Mouse (Mus musculus) cerebellum, adult 8-10 months (tissue): ENCODE measurements around the gene H2-T24.
"Not testable (repeated sequence)": the region's sequence is repeated elsewhere in the genome, so short reads cannot be mapped to it uniquely, and the experiment has no call there.

Experiments used
- DNase-seq: peaks from one replicate; pipeline ENCODE4 v3.0.0; 2022

Gene H2-T24

GRCm38 (mm10) chr17:36020191-36021073 lies at the start of gene H2-T24:
Gene H2-T24, minus strand, starts transcription at chr17:36020560.
- no peak for DNase-seq

GRCm38 (mm10) chr17:36060829-36061228 lies 40.5 kb upstream of the H2-T24 start:
- DNase-seq: peak; percentile 62

GRCm38 (mm10) chr17:36058362-36058761 lies 38.0 kb upstream of the H2-T24 start, which contains the start of gene Gm11127:
Gene Gm11127, minus strand, starts transcription at chr17:36058371.
- DNase-seq: not testable (repeated sequence)

GRCm38 (mm10) chr17:36057927-36058326 lies 37.6 kb upstream of the H2-T24 start:
- not testable (repeated sequence) for DNase-seq

- DNase-seq: no peak
Measured at GRCm38 (mm10) chr17:36043286-36043685, 22.9 kb upstream of the H2-T24 start.

GRCm38 (mm10) chr17:36042610-36043169 lies 22.3 kb upstream of the H2-T24 start, which contains the start of the genes H2-T22 and Gm6034:
Gene H2-T22, minus strand, starts transcription at chr17:36042747.
Gene Gm6034, plus strand, starts transcription at chr17:36042961.
- peak; percentile 62 for DNase-seq

GRCm38 (mm10) chr17:36042055-36042454 lies 21.7 kb upstream of the H2-T24 start:
- DNase-seq: not testable (repeated sequence)

GRCm38 (mm10) chr17:36040604-36041003 lies 20.2 kb upstream of the H2-T24 start:
- not testable (repeated sequence) for DNase-seq

GRCm38 (mm10) chr17:36036126-36036525 lies 15.8 kb upstream of the H2-T24 start:
- not testable (repeated sequence) for DNase-seq

GRCm38 (mm10) chr17:36035010-36035638 lies 14.8 kb upstream of the H2-T24 start:
- DNase-seq: peak; percentile 49

- not testable (repeated sequence) for DNase-seq
Measured at GRCm38 (mm10) chr17:36034524-36034923, 14.2 kb upstream of the H2-T24 start.

- not testable (repeated sequence) for DNase-seq
Measured at GRCm38 (mm10) chr17:36032351-36032875, 12.1 kb upstream of the H2-T24 start, which contains the start of gene H2-T23. Gene H2-T23, minus strand, starts transcription at chr17:36032855.

- DNase-seq: peak; percentile 44
Measured at GRCm38 (mm10) chr17:36031583-36032331, 11.4 kb upstream of the H2-T24 start.

GRCm38 (mm10) chr17:36030703-36031582 lies 10.6 kb upstream of the H2-T24 start:
- DNase-seq: not testable (repeated sequence)

GRCm38 (mm10) chr17:36030046-36030702 lies 9.8 kb upstream of the H2-T24 start:
- DNase-seq: not testable (repeated sequence)

GRCm38 (mm10) chr17:36028879-36029619 lies 8.7 kb upstream of the H2-T24 start:
- no peak for DNase-seq

GRCm38 (mm10) chr17:36027663-36028062 lies 7.3 kb upstream of the H2-T24 start:
- no peak for DNase-seq

- no peak for DNase-seq
Measured at GRCm38 (mm10) chr17:36025901-36026300, 5.5 kb upstream of the H2-T24 start.

GRCm38 (mm10) chr17:36025197-36025596 lies 4.8 kb upstream of the H2-T24 start:
- no peak for DNase-seq
